Mouse (Mus musculus) forebrain, embryonic 11.5 days (tissue): ENCODE data around the gene Comtd1. TPM values are rescaled to one million over a fixed set of nuclear protein-coding genes. Genes with fewer than 3 reads are reported as not detected.
A peak's percentile ranks its signal among the peaks of the same experiment; 100 is the strongest.

Experiments
- ATAC-seq: fragments of 200-750 bp; cut with Nextera tagmentation; replicated peaks from 2 replicates; pipeline ENCODE4 v1.8.0; 2017; ENCODE audit warnings: moderate TSS enrichment; ENCODE audit not compliant: low FRiP score
- DNase-seq: peaks from one replicate; pipeline ENCODE4 v3.0.0-alpha.2; 2017; ENCODE audit warnings: low spot score
- H3K27ac ChIP-seq: fragments of 300-500 bp; sonication (generic); 2 replicates; pipeline ENCODE4 v1.5.1; 2014; ENCODE audit warnings: low read depth, low read length
- H3K27me3 ChIP-seq: fragments of 300-500 bp; sonication (generic); 2 replicates; pipeline ENCODE4 v1.6.1; 2014; ENCODE audit warnings: mild to moderate bottlenecking, low read length, mixed read lengths; ENCODE audit not compliant: control insufficient read depth, insufficient read depth
- H3K36me3 ChIP-seq: fragments of 300-500 bp; sonication (generic); 2 replicates; pipeline ENCODE4 v1.6.1; 2014; ENCODE audit warnings: mild to moderate bottlenecking, low read length, moderate library complexity, mixed read lengths; ENCODE audit not compliant: control insufficient read depth, insufficient read depth
- H3K4me1 ChIP-seq: fragments of 300-500 bp; sonication (generic); replicated peaks from 2 replicates; pipeline ENCODE4 v1.6.1; 2014; ENCODE audit warnings: low read length, mixed read lengths; ENCODE audit not compliant: control insufficient read depth, insufficient read depth
- H3K4me2 ChIP-seq: fragments of 300-500 bp; sonication (generic); 2 replicates; pipeline ENCODE4 v1.6.1; 2014; ENCODE audit warnings: low read depth, mild to moderate bottlenecking, low read length, moderate library complexity, mixed read lengths; ENCODE audit not compliant: severe bottlenecking
- H3K4me3 ChIP-seq: fragments of 300-500 bp; sonication (generic); 2 replicates; pipeline ENCODE4 v1.5.1; 2014; ENCODE audit warnings: low read depth, low read length
- H3K9ac ChIP-seq: fragments of 300-500 bp; sonication (generic); 2 replicates; pipeline ENCODE4 v1.6.1; 2014; ENCODE audit warnings: low read length
- H3K9me3 ChIP-seq: fragments of 300-500 bp; sonication (generic); 2 replicates; pipeline ENCODE4 v1.6.1; 2016; ENCODE audit warnings: low read length, mixed read lengths; ENCODE audit not compliant: control insufficient read depth
- WGBS: fragments of 180-500 bp; shearing (Covaris S2); extraction: QIAGEN DNeasy Blood & Tissue Kit; methylation state at CpG from one replicate; pipeline ENCODE4 v1.1.7; 2014; 5-methylcytosine and 5-hydroxymethylcytosine counted together
- polyA plus RNA-seq: library from polyadenylated mRNA; unstranded; fragments of >200 nt; fragmentation: Nextera tagmentation; extraction: Ambion mirVana; gene quantifications from 2 replicates; pipeline ENCODE4 v1.2.1, GENCODE M21; 2014

Comtd1 gene
- polyA plus RNA-seq, 1 experiment from 2014 or later = 11.9 TPM

DNA sequence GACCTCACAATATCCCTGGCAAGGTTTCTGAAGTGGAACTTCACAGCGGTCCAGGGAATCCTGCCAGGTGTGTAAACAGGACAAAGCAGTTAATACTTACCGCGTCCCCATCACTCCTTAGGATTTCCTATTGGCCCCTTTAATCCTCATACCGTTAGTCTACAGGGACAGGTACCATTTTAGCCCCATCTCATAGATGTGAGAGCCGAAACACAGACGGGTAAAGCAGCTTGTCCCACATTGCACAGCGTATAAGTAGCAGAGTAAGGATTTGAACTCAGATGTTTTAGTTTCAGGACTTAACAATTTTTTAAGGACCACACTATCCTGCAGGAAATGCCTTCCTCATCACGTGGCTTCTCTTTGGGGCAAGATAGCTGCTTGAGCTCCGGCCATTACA is 5.5 kb upstream of the Comtd1 start:
- no peaks in the 10 kb centered on the region for H3K27me3 ChIP-seq
- H3K4me2 ChIP-seq = no peak overlapping the region
- DNase-seq (no peak), ATAC-seq (no peak)
- H3K9me3 ChIP-seq = no peaks in the 10 kb centered on the region
- no peak overlapping the region for H3K27ac ChIP-seq
- no peak overlapping the region for H3K4me3 ChIP-seq
- no peaks in the 10 kb centered on the region for H3K36me3 ChIP-seq
- no peak overlapping the region for H3K9ac ChIP-seq
- WGBS = 78% methylated on average over 9 of the region's 9 CpGs
- H3K4me1 ChIP-seq = 0 out of 2 replicates have a peak, but pooled peaks cover 5% of the 10 kb centered on the region

GRCm38 (mm10) chr14:21853456-21854109 is 4.8 kb upstream of the Comtd1 start:
- Histone ChIP-seq H3K4me2 (peak overlapping the region; percentile 45), H3K4me3 (peak overlapping the region; percentile 4; the same call in 1 of the 2 replicates), H3K9ac (peak overlapping the region; percentile 27; the same call in 1 of the 2 replicates), H3K27me3 (no peaks in the 10 kb centered on the region), H3K9me3 (no peaks in the 10 kb centered on the region), H3K36me3 (no peaks in the 10 kb centered on the region), H3K4me1 (0 out of 2 replicates have a peak, but pooled peaks cover 7% of the 10 kb centered on the region), H3K27ac (no peak overlapping the region)
- DNase-seq (peak; percentile 91), ATAC-seq (peak; percentile 47)
- WGBS = 9% methylated on average over 17 of the region's 17 CpGs

- 87% methylated on average over 16 of the region's 16 CpGs for WGBS
- H3K36me3 ChIP-seq = no peaks in the 10 kb centered on the region
- H3K9me3 ChIP-seq = no peaks in the 10 kb centered on the region
- H3K4me2 ChIP-seq = no peak overlapping the region
- no peaks in the 10 kb centered on the region for H3K27me3 ChIP-seq
- H3K4me3 ChIP-seq = no peak overlapping the region
- peaks cover 18% of the 10 kb centered on the region; the same call in 1 of the 2 replicates for H3K4me1 ChIP-seq
- DNase-seq (no peak), ATAC-seq (no peak)
- H3K27ac ChIP-seq = no peak overlapping the region
- H3K9ac ChIP-seq = no peak overlapping the region
These were observed 3.4 kb upstream of the Comtd1 start for GRCm38 (mm10) chr14:21851996-21852791.

DNA sequence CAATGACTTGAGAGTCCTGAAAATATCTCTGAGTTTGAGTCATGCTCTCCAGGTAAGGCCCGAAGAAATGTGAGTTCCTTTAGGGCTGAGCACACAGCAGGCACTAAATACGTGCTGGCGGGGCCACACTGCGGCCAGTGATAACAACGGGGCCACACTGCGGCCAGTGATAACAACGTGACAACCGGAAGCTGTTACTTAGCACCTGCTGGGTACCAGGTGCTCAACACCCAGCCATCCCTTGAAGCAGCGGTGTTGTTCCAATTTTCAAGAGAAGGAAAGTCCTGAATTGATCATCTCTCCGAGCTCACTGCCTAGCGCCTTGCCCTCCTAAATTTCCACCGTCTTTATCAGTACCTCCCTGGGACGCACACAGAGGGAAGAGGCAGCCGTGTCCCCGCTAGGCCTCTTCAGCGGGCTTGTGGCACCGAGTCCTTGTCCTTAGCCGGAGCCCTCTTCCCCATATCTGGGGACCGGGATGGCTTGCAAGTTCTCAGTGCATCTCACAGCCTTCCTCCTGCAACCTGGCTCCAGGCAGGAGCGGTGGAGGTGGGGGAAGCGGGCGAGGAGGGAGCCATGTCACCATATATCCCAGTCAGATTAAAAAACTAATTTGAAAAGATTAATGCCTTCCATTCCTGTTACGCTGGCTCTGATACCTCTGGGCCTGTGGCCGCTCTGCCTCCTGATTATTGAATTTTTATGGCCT is 1.8 kb upstream of the Comtd1 start:
- no peaks in the 10 kb centered on the region; the same call in 1 of the 2 replicates for H3K36me3 ChIP-seq
- no peak for ATAC-seq
- no peak overlapping the region for H3K4me2 ChIP-seq
- H3K9me3 ChIP-seq = no peaks in the 10 kb centered on the region
- no peak overlapping the region for H3K9ac ChIP-seq
- no peaks in the 10 kb centered on the region for H3K27me3 ChIP-seq
- peaks cover 20% of the 10 kb centered on the region; the same call in 1 of the 2 replicates for H3K4me1 ChIP-seq
- H3K27ac ChIP-seq = no peak overlapping the region
- no peak overlapping the region for H3K4me3 ChIP-seq
- WGBS = 90% methylated on average over 24 of the region's 24 CpGs
- DNase-seq = no peak

DNA sequence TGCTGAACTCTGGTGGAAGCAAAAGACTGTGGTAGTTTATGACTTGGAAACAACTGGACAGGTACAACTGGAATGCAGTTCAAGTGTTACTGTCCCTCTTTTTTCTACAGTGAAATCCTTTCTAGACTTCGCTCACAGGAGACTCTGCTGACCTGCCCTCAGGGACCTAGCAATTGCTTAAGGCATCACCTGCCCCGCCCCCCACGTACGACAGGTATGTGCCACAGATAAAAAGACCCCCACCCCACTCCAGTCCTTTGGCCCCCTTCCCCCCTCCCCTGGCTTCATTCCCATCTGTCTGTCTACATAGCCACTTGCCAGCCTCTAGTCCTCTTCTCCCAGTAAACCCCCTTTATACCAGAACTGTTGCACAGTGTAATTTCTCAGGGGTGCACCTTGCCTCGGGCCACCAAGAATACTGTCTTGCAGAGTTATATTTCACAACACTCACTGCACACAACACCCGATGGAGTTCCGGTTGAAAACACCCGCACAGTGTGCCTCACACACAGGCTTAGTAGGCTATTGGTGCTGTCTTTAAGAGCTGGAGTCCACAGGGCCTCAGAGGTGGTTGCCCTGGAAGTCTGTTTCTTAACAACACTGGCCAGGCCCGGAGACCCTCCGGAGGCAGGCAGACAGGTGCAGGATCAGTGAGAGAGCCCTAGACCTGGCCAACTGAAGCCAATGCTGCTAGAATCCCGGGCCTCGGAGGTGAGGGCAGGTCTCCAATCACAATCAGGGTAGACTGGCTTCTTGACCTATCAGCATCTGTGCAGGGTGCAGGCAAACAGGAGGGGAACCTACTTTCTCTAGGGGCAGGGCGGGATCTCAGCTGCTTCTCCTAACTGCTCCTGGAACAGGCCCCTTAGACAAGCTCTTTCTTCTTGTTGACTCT is 994 bp upstream of the Comtd1 start:
- Histone ChIP-seq H3K4me1 (peaks cover 20% of the 10 kb centered on the region; the same call in 1 of the 2 replicates), H3K9me3 (no peaks in the 10 kb centered on the region), H3K27ac (no peak overlapping the region), H3K27me3 (no peaks in the 10 kb centered on the region), H3K36me3 (no peaks in the 10 kb centered on the region; the same call in 1 of the 2 replicates), H3K4me2 (no peak overlapping the region), H3K9ac (no peak overlapping the region), H3K4me3 (no peak overlapping the region)
- DNase-seq (no peak), ATAC-seq (no peak)
- 86% methylated on average over 13 of the region's 13 CpGs for WGBS

DNA sequence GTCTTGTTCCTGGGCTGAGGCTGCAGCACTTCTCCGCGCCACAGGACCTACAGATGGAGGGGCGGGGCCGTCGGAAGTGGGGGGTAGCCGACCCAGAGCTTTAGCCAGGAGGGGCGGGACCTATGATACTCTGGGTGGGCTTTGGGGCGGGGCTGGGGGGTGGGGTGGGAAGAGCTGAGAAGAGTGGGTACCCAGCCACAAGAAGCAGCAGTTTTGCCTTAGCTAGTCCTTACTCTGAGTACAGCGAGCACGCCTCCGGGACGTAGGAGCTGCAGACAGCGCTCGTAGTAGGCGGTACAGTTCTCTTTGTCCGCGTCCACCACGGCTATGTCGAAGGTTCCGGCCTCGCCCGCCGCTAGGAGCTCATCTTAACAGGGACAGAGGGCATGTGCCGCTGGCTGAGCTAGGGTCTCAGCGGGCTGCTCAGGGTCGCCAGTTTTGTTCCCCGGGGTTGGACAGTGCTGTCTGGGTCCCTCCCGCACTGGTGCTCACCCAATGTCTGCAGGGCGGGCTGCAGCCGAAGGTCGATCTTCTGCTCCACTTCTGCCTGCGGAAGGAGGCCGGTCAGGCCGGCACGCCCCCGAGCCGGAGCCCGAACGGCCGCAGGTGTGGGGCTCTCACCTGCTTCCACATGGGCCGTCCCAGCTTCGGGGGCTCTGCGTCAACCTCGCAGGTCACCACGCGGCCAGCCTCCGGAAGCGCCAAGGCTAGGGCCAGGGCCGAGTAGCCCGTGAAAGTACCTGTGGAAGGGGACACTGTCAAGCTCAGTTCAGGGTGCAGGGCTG is 1.2 kb downstream of the Comtd1 start:
- Histone ChIP-seq H3K9ac (peak overlapping the region; percentile 73), H3K36me3 (no peaks in the 10 kb centered on the region; the same call in 1 of the 2 replicates), H3K27ac (no peak overlapping the region), H3K4me1 (peaks cover 15% of the 10 kb centered on the region; the same call in 1 of the 2 replicates), H3K27me3 (no peaks in the 10 kb centered on the region), H3K9me3 (no peaks in the 10 kb centered on the region), H3K4me3 (peak overlapping the region; percentile 61), H3K4me2 (peak overlapping the region; percentile 99)
- DNase-seq (peak; percentile 88), ATAC-seq (peak; percentile 56)
- whole genome bisulfite sequencing = under 1% methylated on average over 50 of the region's 50 CpGs

GRCm38 (mm10) chr14:21846827-21847380 is 1.9 kb downstream of the Comtd1 start:
- Histone ChIP-seq H3K9me3 (no peaks in the 10 kb centered on the region), H3K27ac (no peak overlapping the region), H3K27me3 (no peaks in the 10 kb centered on the region), H3K4me3 (peak overlapping the region; percentile 61; the same call in 1 of the 2 replicates), H3K9ac (peak overlapping the region; percentile 73), H3K4me2 (peak overlapping the region; percentile 99), H3K4me1 (peaks cover 15% of the 10 kb centered on the region; the same call in 1 of the 2 replicates), H3K36me3 (no peaks in the 10 kb centered on the region; the same call in 1 of the 2 replicates)
- 16% methylated on average over 10 of the region's 10 CpGs for WGBS
- DNase-seq (no peak), ATAC-seq (no peak)
